Mouse (Mus musculus): Measurements from ENCODE around the gene Unc5cl.
A peak's percentile ranks its signal among the peaks of the same experiment; 100 is the strongest.

The Unc5cl gene

DNA sequence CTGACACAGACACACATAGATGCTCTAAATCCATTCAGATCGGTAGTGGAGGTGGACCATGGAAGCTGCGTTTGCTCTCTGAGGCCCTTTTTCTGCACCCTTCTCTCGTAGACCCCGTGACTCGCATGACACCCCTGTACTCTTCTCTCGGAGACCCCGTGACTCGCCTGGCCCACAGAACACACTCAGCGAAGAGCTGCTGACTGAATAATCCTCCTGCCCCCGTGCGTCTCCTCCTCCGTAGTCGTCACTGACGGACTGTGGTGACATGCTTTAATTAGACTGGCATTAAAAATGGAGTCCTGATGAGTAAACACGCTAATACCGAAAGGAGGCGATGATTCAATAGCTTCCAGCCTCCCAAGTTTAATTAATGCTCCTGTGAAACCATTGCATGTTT is 84.6 kb downstream of the Unc5cl start:
- DNase-seq (ENCODE audit: low spot score), result no peak

DNA sequence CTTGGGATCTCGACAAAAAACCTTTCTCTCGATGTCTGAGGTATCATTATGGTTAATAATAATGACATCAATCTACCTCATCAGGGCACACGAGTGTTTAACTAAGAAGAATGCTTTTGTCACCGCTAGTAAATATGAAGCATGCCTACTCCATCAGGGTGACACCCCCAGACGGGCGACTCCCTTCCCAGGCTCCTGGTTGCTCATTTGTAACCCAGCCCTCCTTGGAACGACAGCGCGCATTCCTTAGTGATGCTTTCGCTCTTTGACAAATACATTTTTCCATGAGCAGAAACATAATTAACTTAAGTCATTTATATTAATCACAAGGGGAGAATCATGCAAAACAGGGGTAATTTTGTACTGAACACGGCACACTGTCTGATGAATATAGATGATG is 88.0 kb downstream of the Unc5cl start:
- no peak for DNase-seq (ENCODE audit: low spot score)

DNA sequence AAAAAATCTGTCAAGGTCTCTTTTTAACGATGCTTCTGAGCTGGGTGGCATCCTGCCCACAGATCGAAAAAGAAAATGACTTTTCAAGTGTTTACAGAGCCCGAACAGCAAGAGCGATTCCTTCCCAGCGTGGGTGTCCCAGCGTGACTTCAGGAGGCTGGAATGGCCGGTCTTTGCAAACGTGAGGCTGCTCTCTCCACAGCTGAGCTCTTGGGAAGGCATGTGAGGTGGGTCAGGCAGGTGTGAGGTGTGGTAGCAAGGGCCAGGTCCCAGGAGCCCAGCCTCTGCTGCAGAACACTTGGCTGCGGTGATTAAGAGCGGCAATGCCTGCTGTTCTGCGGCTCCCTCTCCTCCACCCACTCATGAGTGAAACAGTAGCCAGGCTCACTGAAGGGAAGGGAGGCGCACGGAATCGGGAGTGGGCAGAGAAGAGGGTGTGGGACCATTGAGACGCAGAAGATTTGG is 88.6 kb downstream of the Unc5cl start:
- no peak for DNase-seq (ENCODE audit: low spot score)

DNA sequence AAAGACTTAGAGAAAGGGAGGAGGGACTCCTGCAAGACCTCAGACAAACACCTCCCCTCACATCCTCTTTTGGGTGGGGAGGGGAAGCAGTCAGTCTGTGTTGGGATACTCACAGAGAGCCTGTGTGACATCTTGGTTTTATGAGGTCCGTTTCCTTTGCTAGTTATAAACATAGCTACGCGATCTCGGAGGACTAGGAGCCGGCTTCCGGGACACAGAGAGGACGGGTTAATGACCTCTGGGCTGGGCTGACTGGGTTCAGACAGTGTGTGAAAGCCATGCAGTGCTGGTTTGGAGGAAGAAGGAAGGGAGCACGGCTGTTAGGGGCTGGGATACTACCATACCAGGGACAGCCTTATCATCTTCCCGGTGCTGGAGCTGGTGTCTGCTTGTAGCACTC is 90.0 kb downstream of the Unc5cl start:
- no peak for DNase-seq (ENCODE audit: low spot score)

DNA sequence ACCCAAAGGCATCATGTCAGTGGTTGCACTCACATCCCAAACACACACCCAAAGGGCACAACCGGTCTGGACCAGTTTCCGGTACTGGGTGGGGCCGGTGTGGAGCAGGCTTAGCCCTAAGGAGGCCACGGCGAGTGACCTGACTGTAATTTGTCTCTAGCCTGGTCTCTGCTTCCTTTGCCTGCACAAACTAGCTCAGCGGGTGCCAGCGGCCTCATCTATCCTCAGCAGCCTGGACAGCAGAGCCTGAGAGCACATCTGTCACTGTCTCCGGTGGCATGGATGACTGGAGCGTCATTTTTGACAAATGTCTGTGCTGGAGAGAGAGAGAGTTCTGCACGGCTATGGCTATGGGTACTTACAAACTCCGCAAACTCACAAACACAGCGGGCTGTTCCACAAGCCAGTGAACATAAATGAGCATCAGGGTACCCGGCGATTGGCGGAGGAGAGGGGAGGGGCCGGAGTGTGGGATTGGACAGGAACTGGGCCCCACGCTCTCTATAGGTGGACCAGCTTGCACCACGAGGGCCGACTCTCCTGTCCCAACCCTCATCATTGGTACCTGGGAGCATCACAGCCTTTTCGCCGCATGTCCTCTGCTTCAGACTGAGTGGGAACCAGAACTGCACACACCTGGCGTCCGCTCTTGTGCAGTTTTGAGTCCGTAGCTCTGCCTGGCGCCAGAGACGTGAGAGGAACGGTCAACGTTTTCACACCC is 90.7 kb downstream of the Unc5cl start:
- DNase-seq (ENCODE audit: low spot score), result peak; percentile 19

DNA sequence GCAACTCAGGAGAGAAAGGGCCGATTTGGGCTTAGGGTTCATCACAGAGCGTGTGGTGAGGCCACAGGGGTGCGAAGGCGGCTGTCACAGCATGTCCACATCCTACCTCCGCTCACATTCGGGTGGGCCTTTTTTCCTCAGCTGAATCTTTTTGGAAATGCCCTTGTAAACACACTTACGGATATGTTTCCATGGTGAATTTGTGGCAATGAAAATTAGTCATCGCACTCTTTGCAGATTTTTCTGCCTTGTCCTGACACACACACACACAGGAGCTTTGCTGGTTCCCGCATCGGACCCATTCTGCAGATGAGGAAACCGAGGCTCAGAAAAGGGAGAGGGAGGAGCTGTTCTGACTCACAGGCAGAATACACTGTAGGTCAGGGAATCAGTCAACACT is 91.3 kb downstream of the Unc5cl start:
- no peak for DNase-seq (ENCODE audit: low spot score)

DNA sequence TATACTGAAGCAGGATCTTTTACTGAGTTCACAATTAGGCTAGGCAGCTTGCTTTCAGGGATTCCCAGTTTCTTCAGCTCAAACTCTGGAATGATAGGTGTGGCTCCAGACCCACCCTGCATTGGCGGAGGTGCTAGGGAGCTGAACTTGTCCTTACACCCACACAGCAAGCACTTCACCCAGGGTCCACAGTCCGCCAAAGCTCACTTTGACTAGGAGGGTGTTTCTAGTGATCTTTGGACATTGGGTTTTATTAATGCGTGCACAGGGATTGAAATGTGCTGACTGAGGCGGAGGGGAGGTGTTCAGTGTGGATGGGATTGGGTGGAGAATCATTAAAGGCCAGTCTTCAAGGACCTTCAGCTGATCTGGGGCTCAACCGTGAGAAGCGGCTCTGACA is 93.0 kb downstream of the Unc5cl start:
- no peak for DNase-seq (ENCODE audit: low spot score)

DNA sequence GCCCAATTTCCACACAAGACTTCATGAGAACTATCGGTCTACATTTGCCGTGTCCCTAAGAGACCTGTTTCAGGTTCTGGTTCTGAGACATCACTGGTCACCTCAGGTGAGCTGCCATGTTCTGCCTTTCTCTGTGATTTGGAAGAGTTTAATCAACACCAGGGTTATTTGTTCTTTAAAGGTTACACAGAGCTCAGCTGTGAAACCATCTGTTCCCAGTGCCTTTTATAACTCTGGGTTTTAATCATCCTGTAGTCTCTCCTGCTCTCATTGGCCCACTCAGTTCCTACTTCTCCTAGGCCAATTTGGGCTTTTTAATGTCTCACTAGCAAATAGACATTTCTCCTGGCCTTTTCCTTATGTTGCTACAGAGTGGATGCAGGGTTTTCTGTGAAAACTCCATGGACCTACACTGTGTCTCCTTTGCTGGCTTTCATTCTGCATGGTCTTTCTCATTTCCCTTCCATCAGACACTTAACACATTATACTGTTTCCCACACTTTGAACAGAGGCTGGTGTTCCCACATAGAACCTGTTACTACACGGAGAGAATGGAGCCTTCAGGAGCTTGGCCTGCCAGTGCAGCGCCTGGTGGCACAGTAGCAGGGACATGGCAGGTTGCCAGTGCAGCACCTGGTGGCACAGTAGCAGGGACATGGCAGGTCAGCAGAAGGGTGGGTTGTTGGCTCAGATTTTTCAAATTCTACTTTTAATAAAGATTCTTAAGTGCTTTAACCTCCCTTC is 97.3 kb downstream of the Unc5cl start:
- DNase-seq (ENCODE audit: low spot score), result no peak

DNA sequence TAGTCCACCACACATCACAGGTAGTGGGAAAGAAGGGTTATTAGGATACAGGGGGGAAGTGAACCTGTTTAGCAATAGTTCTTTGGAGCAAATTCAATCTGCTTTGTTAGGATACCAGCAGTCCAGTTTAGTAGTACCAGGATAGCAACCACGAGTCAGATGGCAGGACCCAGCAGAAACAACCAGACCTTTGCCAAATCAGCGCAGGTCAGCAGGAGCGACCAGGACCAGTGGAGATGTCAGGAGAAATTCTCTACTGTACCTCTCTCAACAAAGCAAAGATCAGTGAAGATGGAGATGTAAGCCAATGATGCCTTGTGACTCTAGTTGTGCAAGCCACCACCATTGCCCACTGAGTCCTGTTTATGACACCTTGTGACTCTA is 97.8 kb downstream of the Unc5cl start:
- DNase-seq (ENCODE audit: low spot score), result no peak

DNA sequence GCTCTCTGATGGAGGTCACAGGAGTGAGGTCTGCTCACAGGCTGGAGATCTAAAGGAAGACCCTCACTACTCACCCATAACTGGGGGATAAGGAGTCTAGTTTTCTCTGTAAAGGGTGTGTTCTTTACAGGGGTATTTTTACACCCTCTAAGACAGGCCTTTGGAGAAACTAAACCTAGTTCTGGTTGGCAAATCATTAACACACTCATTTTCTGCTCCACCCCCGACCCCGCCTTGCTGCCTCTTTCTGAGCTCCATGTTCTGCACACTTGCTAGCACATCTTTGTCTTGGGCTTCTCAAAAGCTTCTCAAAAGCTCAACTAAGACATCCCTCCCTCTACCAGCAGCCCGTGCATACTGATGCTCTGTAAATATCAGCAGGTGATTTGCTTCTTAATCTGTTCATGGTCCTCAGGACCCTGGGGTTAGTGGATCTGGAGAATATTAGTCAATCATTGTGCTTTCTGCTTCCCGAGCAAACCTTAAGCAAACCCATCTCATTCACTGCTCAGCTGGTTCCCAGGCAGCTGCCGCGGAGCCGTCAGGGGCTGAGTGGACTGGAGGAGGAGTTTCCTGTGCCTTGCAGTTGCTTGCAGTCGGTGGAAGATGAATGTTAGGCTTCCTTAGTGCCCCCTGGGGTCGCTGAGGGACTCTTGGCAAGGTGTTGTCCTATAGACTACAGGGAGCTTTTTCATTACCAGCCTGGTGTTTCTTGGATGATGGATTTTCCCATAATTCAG is 101.7 kb downstream of the Unc5cl start:
- no peak for DNase-seq (ENCODE audit: low spot score)

DNA sequence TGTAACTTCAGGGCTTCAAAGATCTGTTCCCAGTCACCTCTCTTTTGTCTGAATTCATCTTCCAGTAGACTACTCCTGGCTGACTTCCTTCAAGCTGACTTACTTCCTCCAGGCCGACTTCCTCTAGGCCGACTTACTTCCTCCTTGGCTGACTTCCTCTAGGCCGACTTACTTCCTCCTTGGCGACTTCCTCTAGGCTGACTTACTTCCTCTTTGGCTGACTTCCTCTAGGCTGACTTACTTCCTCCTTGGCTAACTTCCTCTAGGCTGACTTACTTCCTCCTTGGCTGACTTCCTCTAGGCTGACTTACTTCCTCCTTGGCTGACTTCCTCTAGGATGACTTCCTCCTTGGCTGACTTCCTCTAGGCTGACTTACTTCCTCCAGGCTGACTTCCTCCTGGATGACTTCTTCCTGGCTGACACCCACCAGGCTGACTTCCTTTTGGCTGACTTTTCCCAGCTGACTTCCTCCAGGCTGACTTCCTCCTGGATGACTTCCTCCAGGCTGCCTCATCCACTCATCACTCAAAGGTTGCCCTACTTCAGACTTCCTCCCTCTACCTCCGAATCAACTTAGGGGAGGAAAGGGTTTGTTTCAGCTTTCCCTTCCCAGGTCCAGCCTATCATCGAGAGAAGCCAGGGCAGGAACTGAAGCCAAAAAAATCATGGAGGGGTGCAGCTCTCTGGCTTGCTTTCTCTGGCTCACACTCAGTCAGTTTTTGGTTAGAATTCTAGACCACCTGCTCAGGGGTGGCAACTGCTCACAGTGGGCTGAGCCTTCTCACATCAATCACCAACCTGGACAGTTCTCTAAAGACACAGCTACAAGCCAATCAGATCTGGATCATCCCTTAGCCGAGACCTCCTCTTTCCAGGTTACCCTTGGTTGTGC is 103.4 kb downstream of the Unc5cl start:
- no peak for DNase-seq (ENCODE audit: low spot score)

DNA sequence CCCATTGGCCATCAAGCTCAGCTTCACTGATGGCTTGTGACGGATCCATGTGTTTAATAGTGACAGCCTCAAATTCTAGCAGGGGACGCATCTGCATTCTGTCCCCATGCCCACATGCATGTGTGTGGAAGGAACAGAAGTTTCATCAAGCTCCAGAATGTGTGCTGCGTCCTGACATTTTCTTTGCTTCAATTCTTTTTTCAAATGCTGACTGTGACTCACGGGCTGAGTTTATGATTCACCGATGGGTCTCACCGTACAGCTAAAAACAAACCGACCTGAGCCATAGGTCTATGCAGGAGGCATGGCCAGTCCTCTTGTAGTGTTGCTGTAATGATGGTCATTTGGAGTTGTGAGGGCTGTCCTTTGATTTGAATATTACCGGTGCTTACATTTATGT is 110.2 kb downstream of the Unc5cl start:
- DNase-seq (ENCODE audit: low spot score), result no peak

DNA sequence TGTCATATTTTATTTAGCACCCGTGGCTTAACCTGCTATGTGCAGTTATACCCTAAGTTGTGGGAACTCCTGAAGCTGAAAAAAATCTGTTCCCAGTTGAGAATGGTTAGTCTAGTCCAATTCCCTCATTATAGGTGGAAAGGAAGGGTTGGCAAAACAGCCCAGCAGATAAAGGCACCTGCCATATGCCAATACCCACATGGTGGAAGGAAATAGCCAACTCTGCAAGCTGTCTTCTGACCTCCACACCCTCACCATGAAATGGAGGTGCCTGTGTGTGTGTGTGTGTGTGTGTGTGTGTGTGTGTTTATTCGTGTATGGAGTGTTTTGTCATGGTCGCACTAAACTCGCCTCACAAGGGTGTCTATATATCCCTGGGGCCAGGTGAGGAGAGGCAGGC is 115.0 kb downstream of the Unc5cl start:
- no peak for DNase-seq (ENCODE audit: low spot score)

DNA sequence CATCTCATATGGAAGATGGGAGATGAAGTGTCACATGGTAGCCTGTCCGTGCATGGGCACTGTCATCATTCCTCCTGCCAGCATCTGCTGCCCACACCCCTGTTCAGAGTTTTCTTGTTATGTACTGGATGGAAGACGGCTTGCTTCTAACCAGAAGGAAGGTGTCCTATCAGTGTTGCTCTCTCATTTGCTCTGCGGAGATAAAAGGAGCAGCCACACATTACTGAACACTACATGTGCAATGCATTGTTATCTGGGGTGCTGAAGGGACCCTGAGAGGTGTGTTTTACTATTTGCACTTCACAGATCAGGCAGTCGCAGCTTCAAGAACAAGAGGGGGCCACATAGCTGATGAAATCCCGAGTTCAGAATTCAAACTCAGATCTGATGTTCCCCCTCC is 126.5 kb downstream of the Unc5cl start:
- DNase-seq (ENCODE audit: low spot score), result no peak

DNA sequence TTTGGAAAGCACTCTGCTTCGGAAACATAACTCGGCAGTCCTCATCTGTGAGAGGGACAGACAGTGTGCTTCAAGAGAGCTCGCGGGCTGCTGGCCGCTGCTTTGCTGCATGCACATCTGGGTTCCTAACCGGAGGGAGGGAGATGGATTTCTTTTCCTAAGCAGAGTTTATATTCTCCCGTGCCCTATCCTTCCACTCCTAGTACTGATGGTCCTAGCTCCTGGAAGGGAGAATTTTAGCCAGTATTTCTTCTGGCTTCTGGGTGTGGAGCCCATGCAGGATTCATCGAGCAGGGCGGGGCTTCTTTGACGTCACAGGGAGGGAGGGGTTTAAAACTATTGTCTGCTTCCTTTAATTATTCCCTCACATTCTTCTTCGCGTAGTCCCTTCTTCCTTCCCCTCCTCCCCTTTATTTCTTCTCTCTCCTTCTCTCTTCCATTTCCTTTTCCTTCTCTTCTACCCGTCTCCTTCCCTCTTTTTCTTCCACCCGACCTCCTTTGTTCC is 127.8 kb downstream of the Unc5cl start:
- DNase-seq (ENCODE audit: low spot score), result no peak

DNA sequence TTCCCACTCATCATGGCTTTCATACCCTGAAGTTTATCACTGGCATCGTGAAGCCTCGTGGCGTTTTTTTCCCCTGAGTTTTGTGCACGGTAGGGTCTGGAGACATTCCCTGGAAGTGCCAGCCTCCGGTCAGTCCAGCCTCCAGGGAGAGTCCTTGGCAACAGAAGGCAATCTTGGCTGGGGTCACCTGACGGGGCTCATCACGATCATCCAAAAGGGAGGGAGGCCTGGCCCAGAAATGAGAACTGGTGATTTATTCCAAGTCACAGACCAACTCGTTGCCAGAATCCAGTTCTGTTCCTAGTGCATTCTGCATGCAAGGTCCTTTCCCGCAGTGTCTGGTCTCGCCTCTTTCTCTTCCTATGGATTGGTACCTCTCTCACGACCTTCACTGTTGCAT is 128.7 kb downstream of the Unc5cl start:
- no peak for DNase-seq (ENCODE audit: low spot score)

DNA sequence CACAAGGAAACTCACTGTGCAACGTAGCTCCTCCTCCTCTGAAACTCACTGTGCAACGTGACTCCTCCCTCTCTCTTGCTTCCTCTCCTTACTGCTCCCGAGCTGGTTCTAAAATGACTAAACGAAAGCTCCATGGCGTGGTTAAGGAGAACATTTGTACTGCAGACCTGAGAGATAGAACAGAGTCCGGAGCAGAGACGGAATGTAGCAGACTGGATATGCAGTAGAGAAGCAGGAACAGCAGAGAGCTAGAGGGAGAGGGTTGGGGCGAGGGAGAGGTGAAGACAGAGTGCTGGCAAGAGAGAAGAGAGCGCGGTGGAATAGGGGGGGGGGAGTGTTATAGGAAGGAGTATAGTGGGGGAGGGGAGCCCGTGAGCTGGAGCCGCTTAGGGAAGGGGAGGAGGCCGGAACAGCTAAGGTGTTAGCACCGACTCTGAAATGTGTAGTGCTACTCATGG is 131.2 kb downstream of the Unc5cl start:
- DNase-seq (ENCODE audit: low spot score), result no peak

DNA sequence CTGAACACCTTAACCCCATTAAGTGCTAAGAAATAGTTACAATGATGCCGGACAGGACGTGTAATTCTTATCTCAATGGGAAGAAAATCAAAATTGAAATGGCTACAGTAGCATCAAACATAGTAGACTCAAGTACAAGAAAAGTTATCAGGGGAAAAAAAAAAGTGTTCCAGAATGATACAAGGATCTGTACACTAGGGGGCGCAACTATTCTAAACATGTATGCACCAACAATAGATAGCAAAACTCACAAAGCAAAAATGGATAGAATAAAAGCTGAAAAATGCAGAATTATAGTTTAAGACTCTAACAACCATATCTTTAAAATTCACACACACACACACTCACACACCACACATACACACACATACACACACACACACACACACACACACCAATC is 134.0 kb downstream of the Unc5cl start:
- DNase-seq (ENCODE audit: low spot score), result no peak
